Mouse (Mus musculus) brain, embryonic 14.5 days (tissue): ENCODE data around the gene Slc45a3. TPM values are rescaled to one million over a fixed set of nuclear protein-coding genes. Genes with fewer than 3 reads are reported as not detected.

ENCODE experiments used
- DNase-seq: peaks from one replicate; pipeline ENCODE4 v3.0.0-alpha.2; 2011; ENCODE audit warnings: low read depth
- CTCF ChIP-seq: fragments of 200-500 bp; IDR thresholded peaks from 2 replicates; pipeline ENCODE4 v1.5.1; 2012; ENCODE audit warnings: inconsistent platforms, mild to moderate bottlenecking, moderate library complexity, borderline replicate concordance; ENCODE audit not compliant: insufficient read depth, insufficient read length; ENCODE audit errors: extremely low read depth
- POLR2A ChIP-seq: fragments of 200-500 bp; IDR thresholded peaks from 2 replicates; pipeline ENCODE4 v1.6.1; 2012; ENCODE audit warnings: mild to moderate bottlenecking, inconsistent platforms, borderline replicate concordance; ENCODE audit not compliant: poor library complexity, insufficient read depth, insufficient read length, severe bottlenecking; ENCODE audit errors: extremely low read depth
- polyA plus RNA-seq: library from polyadenylated mRNA; depleted of rRNA; stranded (reverse); fragments of >200 nt; gene quantifications from 2 replicates; pipeline ENCODE4 v1.2.3, GENCODE M21; 2012

Slc45a3 gene
- polyA plus RNA-seq, 1 experiment = 4.1 TPM

- TF ChIP-seq CTCF = no peak
- no peak for TF ChIP-seq POLR2A
- no peak for DNase-seq
These were observed 24.7 kb downstream of the Slc45a3 start for GRCm38 (mm10) chr1:131987432-131987831.

GRCm38 (mm10) chr1:131989476-131989875, 26.7 kb downstream of the Slc45a3 start:
- no peak for TF ChIP-seq POLR2A
- no peak for TF ChIP-seq CTCF
- no peak for DNase-seq

GRCm38 (mm10) chr1:131990083-131990760, 27.5 kb downstream of the Slc45a3 start:
- TF ChIP-seq CTCF (no peak), POLR2A (no peak)
- DNase-seq = no peak

GRCm38 (mm10) chr1:131992561-131993001, 29.8 kb downstream of the Slc45a3 start:
- no peak for DNase-seq
- TF ChIP-seq POLR2A (no peak), CTCF (no peak)

- no peak for DNase-seq
- TF ChIP-seq POLR2A (no peak), CTCF (no peak)
These were observed 30.6 kb downstream of the Slc45a3 start for GRCm38 (mm10) chr1:131993169-131994040.

GRCm38 (mm10) chr1:131995062-131995461, 32.3 kb downstream of the Slc45a3 start:
- peak; percentile 52 for DNase-seq
- TF ChIP-seq CTCF (peak; percentile 59; the same call in 1 of the 2 replicates), POLR2A (no peak)

- DNase-seq = no peak
- TF ChIP-seq POLR2A = no peak
- TF ChIP-seq CTCF = peak; percentile 7; the same call in 1 of the 2 replicates
These were observed 37.7 kb downstream of the Slc45a3 start for GRCm38 (mm10) chr1:132000506-132000905.

- TF ChIP-seq CTCF (no peak), POLR2A (no peak)
- DNase-seq = no peak
These were observed 39.1 kb downstream of the Slc45a3 start for GRCm38 (mm10) chr1:132001880-132002330.

GRCm38 (mm10) chr1:132003111-132003510, 40.3 kb downstream of the Slc45a3 start:
- no peak for TF ChIP-seq POLR2A
- TF ChIP-seq CTCF = no peak
- DNase-seq = no peak

GRCm38 (mm10) chr1:132003817-132004216, 41.0 kb downstream of the Slc45a3 start:
- DNase-seq = no peak
- TF ChIP-seq CTCF = no peak
- TF ChIP-seq POLR2A = no peak

GRCm38 (mm10) chr1:132004574-132005180, 41.9 kb downstream of the Slc45a3 start:
- no peak for DNase-seq
- no peak for TF ChIP-seq CTCF
- no peak for TF ChIP-seq POLR2A

- DNase-seq = no peak
- TF ChIP-seq CTCF (no peak), POLR2A (no peak)
These were observed 42.7 kb downstream of the Slc45a3 start for GRCm38 (mm10) chr1:132005466-132005865.
